ENCODE assay signal across 8 mouse cellular contexts in genomic region chr8:124608239-124608971, GRCm38 (mm10). TPM values are rescaled to one million over a fixed set of nuclear protein-coding genes. Genes with fewer than 3 reads are reported as not detected.
DNase-seq lines count a peak whose midpoint lies in the region; ATAC-seq and TF ChIP-seq lines count a peak whose summit lies in the region.

No protein-coding gene starts in this region.

- no peaks in the 10 kb centered on the region for H3K36me3 ChIP-seq in lung, embryonic 14.5 days (ENCODE audit: insufficient read depth)

- H3K27ac ChIP-seq in gastrocnemius, adult 2 months: no peak overlapping the region
- no peak overlapping the region for H3K27ac ChIP-seq in lung, embryonic 14.5 days (ENCODE audit: low read depth)
- no peak overlapping the region for H3K27ac ChIP-seq in bone marrow, adult 2 months (ENCODE audit: control insufficient read depth, insufficient read depth, low read depth, low read length, poor library complexity)

- ATAC-seq in lung, embryonic 14.5 days (ENCODE audit: insufficient read depth): no peak

- H3K27me3 ChIP-seq in lung, embryonic 14.5 days (ENCODE audit: insufficient read depth, low read length): no peaks in the 10 kb centered on the region

- H3K9me3 ChIP-seq in lung, embryonic 14.5 days (ENCODE audit: low read depth, low read length): no peaks in the 10 kb centered on the region

- no peak overlapping the region for H3K9ac ChIP-seq in lung, embryonic 14.5 days

- peak; percentile 64 for TF ChIP-seq CTCF in gastrocnemius, adult 2 months (IDR thresholded peaks at IDR 0.05)
- TF ChIP-seq CTCF in lung, embryonic 14.5 days (IDR thresholded peaks at IDR 0.05; ENCODE audit: low read depth): peak; percentile 72
- peak; percentile 57 for TF ChIP-seq CTCF in bone marrow, adult 2 months (IDR thresholded peaks at IDR 0.05; ENCODE audit: control insufficient read depth, insufficient read depth, low read length)

- no peak for TF ChIP-seq POLR2A in bone marrow, adult 2 months (IDR thresholded peaks at IDR 0.05; ENCODE audit: borderline replicate concordance, control insufficient read depth, low read depth, low read length)

- no peaks in the 10 kb centered on the region for H3K4me1 ChIP-seq in lung, embryonic 14.5 days (ENCODE audit: insufficient read depth)
- H3K4me1 ChIP-seq in bone marrow, adult 2 months (ENCODE audit: control insufficient read depth, insufficient read depth, low read length): no peaks in the 10 kb centered on the region

- intact Hi-C loops in gastrocnemius, adult 2 months (cut with DNase I): no loop called here

- H3K4me2 ChIP-seq in lung, embryonic 14.5 days: no peak overlapping the region

- 58% methylated on average over 13 of the region's 13 CpGs for WGBS in lung, embryonic 14.5 days
- 65% methylated on average over 13 of the region's 13 CpGs for WGBS in bone marrow, adult 2 months

- H3K4me3 ChIP-seq in gastrocnemius, adult 2 months: no peak overlapping the region
- H3K4me3 ChIP-seq in lung, embryonic 14.5 days (ENCODE audit: low read depth, low read length): no peak overlapping the region
- no peak overlapping the region for H3K4me3 ChIP-seq in bone marrow, adult 2 months (replicated peaks; ENCODE audit: control insufficient read depth, low read depth, low read length)

- DNase-seq in gastrocnemius, adult 2 months: no peak
- DNase-seq in gastrocnemius, adult 18-20 months (ENCODE audit: low spot score): no peak
- DNase-seq in lung, embryonic 14.5 days: peak; percentile 70
- DNase-seq in lung, postnatal 25 days (ENCODE audit: low spot score): no peak
- DNase-seq in retina, postnatal 1 day: peak; percentile 41
- DNase-seq in spleen, adult 12 weeks (ENCODE audit: low spot score): no peak
- DNase-seq in ovary, adult 18-20 months (ENCODE audit: low spot score): no peak

RNA-seq across cellular contexts. Expression of gene Capn9, which starts 32.5 kb away (rescaled TPM):
- not detected for total RNA-seq in gastrocnemius, adult 2 months (2021)
- total RNA-seq in gastrocnemius, adult 18-20 months (2021): not detected
- polyA plus RNA-seq in lung, embryonic 14.5 days (2014; fragmentation: Nextera tagmentation; extraction: Ambion mirVana): 0.45 and 0.60 TPM in 2 replicates
- not detected in 2 replicates for polyA plus RNA-seq in bone marrow, adult 2 months (2011; ENCODE audit: insufficient read depth, insufficient read length, low replicate concordance, missing spikeins)

RNA-seq across cellular contexts. Expression of gene Agt, which starts 38.9 kb away (rescaled TPM):
- total RNA-seq in gastrocnemius, adult 2 months (2021): 10 to 100 TPM; 12.0 to 18.0 TPM
- total RNA-seq in gastrocnemius, adult 18-20 months (2021): 10 to 100 TPM; 12.5 to 14.3 TPM
- 3.1 and 3.6 TPM in 2 replicates for polyA plus RNA-seq in lung, embryonic 14.5 days (2014; fragmentation: Nextera tagmentation; extraction: Ambion mirVana)
- 7.9 and 11.4 TPM in 2 replicates for polyA plus RNA-seq in bone marrow, adult 2 months (2011; ENCODE audit: insufficient read depth, insufficient read length, low replicate concordance, missing spikeins)

RNA-seq across cellular contexts. Expression of gene 2310022B05Rik, which starts 54.8 kb away (rescaled TPM):
- 10 to 100 TPM; 10.4 to 17.3 TPM for total RNA-seq in gastrocnemius, adult 2 months (2021)
- total RNA-seq in gastrocnemius, adult 18-20 months (2021): 10 to 100 TPM; 10.0 to 15.7 TPM
- polyA plus RNA-seq in lung, embryonic 14.5 days (2014; fragmentation: Nextera tagmentation; extraction: Ambion mirVana): 45.6 and 46.0 TPM in 2 replicates
- 11.0 and 16.7 TPM in 2 replicates for polyA plus RNA-seq in bone marrow, adult 2 months (2011; ENCODE audit: insufficient read depth, insufficient read length, low replicate concordance, missing spikeins)

Comparison
In these comparisons a context has a peak if more than half of its experiments do, and no peak if none do; other contexts are left out.
1. DNase-seq: peak in lung, embryonic 14.5 days (single experiment) and retina, postnatal 1 day (single experiment); none in gastrocnemius, adult 2 months (single experiment), gastrocnemius, adult 18-20 months (single experiment), lung, postnatal 25 days (single experiment), spleen, adult 12 weeks (single experiment) and ovary, adult 18-20 months (single experiment).
2. Peak in every context shown above with its lines, with median percentiles within 50 percentile points of each other: CTCF ChIP-seq.